ENCODE assay signal across 12 mouse cellular contexts in the genomic region with DNA sequence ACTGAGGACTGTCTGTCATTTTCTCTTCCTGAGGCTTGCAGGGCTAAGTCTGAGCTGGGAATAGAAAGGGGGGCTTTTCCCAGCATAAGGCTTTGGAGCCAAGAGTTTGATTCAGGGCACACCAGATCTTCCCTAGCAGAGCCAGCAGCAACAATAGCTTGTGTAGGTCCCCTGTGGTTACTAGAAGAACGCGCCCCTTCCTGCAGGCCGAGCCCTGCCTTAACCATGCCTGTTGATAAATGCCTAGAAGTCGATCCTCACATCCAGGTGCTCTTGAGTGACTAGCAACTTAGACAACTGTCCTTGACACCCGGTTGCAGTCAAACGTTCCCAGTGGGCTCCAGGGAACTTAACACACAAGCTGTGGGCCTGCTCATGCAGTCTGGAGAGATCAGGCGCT.
DNase-seq lines count a peak whose midpoint lies in the region; ATAC-seq and TF ChIP-seq lines count a peak whose summit lies in the region.
"Had no signal": no experiment of that assay in that cellular context is flagged by ENCODE, and none has a peak within 500 bp of the region (broad histone marks: within the 10 kb centered on the region; RNA-seq: fewer than 3 reads in every experiment).

No protein-coding gene starts in this region.

- H3K4me3 ChIP-seq in layer of hippocampus, adult 2 months, result no peak overlapping the region
- H3K4me3 ChIP-seq in embryonic facial prominence, embryonic 15.5 days (replicated peaks), result no peak overlapping the region
- H3K4me3 ChIP-seq in limb, embryonic 12.5 days (replicated peaks), result no peak overlapping the region
- no peak overlapping the region for H3K4me3 ChIP-seq in intestine, postnatal 0 days (ENCODE audit: low read depth, low read length)

- DNase-seq in layer of hippocampus, adult 2 months (ENCODE audit: low spot score in 2 of 2), result no peak
- DNase-seq in layer of hippocampus, adult 8-10 months (ENCODE audit: low spot score in 2 of 2), result no peak
- DNase-seq in R1 (ENCODE audit: low read depth, low spot score), result peak; percentile 77
- no peak for DNase-seq in ovary, postnatal 14 days (ENCODE audit: low spot score)
- DNase-seq in B cell, adult 2 months, result no peak
- DNase-seq: adrenal gland, postnatal 10 days; heart, postnatal 14 days; layer of hippocampus, postnatal 36 days; thymus, postnatal 25 days had no signal

- WGBS in embryonic facial prominence, embryonic 15.5 days, result 36% methylated on average over 7 of the region's 7 CpGs
- 42% methylated on average over 7 of the region's 7 CpGs for WGBS in limb, embryonic 12.5 days
- 61% methylated on average over 7 of the region's 7 CpGs for WGBS in intestine, postnatal 0 days

- no peaks in the 10 kb centered on the region for H3K36me3 ChIP-seq in embryonic facial prominence, embryonic 15.5 days
- H3K36me3 ChIP-seq in limb, embryonic 12.5 days, result no peaks in the 10 kb centered on the region
- no peaks in the 10 kb centered on the region for H3K36me3 ChIP-seq in intestine, postnatal 0 days (ENCODE audit: control insufficient read depth, insufficient read depth)

- no peak for ATAC-seq in embryonic facial prominence, embryonic 15.5 days (ENCODE audit: insufficient number of reproducible peaks, low FRiP score, low TSS enrichment, low read depth)
- no peak for ATAC-seq in limb, embryonic 12.5 days (ENCODE audit: insufficient number of reproducible peaks, insufficient read depth, low FRiP score, low TSS enrichment, low read depth)
- no peak for ATAC-seq in intestine, postnatal 0 days

- no peak overlapping the region for H3K9ac ChIP-seq in embryonic facial prominence, embryonic 15.5 days
- H3K9ac ChIP-seq in limb, embryonic 12.5 days (replicated peaks), result no peak overlapping the region
- no peak overlapping the region for H3K9ac ChIP-seq in intestine, postnatal 0 days (ENCODE audit: low read depth, low read length)

- H3K27me3 ChIP-seq in embryonic facial prominence, embryonic 15.5 days, result no peaks in the 10 kb centered on the region
- H3K27me3 ChIP-seq in limb, embryonic 12.5 days, result peaks cover 8% of the 10 kb centered on the region
- no peaks in the 10 kb centered on the region for H3K27me3 ChIP-seq in intestine, postnatal 0 days (replicated peaks; ENCODE audit: control insufficient read depth, insufficient read depth, low read length)

- TF ChIP-seq CTCF in layer of hippocampus, adult 2 months (conservative IDR thresholded peaks at IDR 0.05), result no peak
- TF ChIP-seq CTCF in intestine, postnatal 0 days (IDR thresholded peaks at IDR 0.05; ENCODE audit: low read depth), result no peak

- H3K4me2 ChIP-seq in embryonic facial prominence, embryonic 15.5 days (replicated peaks), result no peak overlapping the region
- no peak overlapping the region for H3K4me2 ChIP-seq in limb, embryonic 12.5 days
- no peak overlapping the region for H3K4me2 ChIP-seq in intestine, postnatal 0 days (replicated peaks; ENCODE audit: low read depth)

- peaks cover 90% of the 10 kb centered on the region for H3K4me1 ChIP-seq in embryonic facial prominence, embryonic 15.5 days
- H3K4me1 ChIP-seq in limb, embryonic 12.5 days (replicated peaks), result peaks cover 98% of the 10 kb centered on the region
- 0 out of 2 replicates have a peak, but pooled peaks cover 2% of the 10 kb centered on the region for H3K4me1 ChIP-seq in intestine, postnatal 0 days (replicated peaks; ENCODE audit: control insufficient read depth, insufficient read depth, low read length)

- H3K27ac ChIP-seq in layer of hippocampus, adult 2 months, result peak overlapping the region; percentile 57
- H3K27ac ChIP-seq in embryonic facial prominence, embryonic 15.5 days (replicated peaks), result peak overlapping the region; percentile 84; the same call in 1 of the 2 replicates
- peak overlapping the region; percentile 4; the same call in 1 of the 2 replicates for H3K27ac ChIP-seq in limb, embryonic 12.5 days
- H3K27ac ChIP-seq in intestine, postnatal 0 days (ENCODE audit: low read depth, low read length), result no peak overlapping the region

- no peaks in the 10 kb centered on the region for H3K9me3 ChIP-seq in embryonic facial prominence, embryonic 15.5 days (replicated peaks)
- no peaks in the 10 kb centered on the region for H3K9me3 ChIP-seq in limb, embryonic 12.5 days
- no peaks in the 10 kb centered on the region for H3K9me3 ChIP-seq in intestine, postnatal 0 days (ENCODE audit: control insufficient read depth)
